Mouse (Mus musculus) midbrain, embryonic 11.5 days (tissue): ENCODE data around the gene Agpat2. TPM values are rescaled to one million over a fixed set of nuclear protein-coding genes. Genes with fewer than 3 reads are reported as not detected.

Experiments
- ATAC-seq: fragments of 200-750 bp; cut with Nextera tagmentation; 2 replicates; pipeline ENCODE4 v1.8.0; 2017; ENCODE audit warnings: moderate TSS enrichment, moderate library complexity; ENCODE audit not compliant: low FRiP score
- DNase-seq: peaks from one replicate; pipeline ENCODE4 v3.0.0; 2015; ENCODE audit warnings: low spot score; ENCODE audit errors: missing footprints
- H3K27ac ChIP-seq: fragments of 300-500 bp; sonication (generic); 2 replicates; pipeline ENCODE4 v1.5.1; 2014; ENCODE audit warnings: low read depth, low read length
- H3K27me3 ChIP-seq: fragments of 300-500 bp; sonication (generic); 2 replicates; pipeline ENCODE4 v1.6.1; 2014; ENCODE audit warnings: mild to moderate bottlenecking, low read length, moderate library complexity, mixed read lengths; ENCODE audit not compliant: control insufficient read depth, insufficient read depth
- H3K36me3 ChIP-seq: fragments of 300-500 bp; sonication (generic); 2 replicates; pipeline ENCODE4 v1.6.1; 2014; ENCODE audit warnings: mild to moderate bottlenecking, low read length, moderate library complexity, mixed read lengths; ENCODE audit not compliant: control insufficient read depth, insufficient read depth
- H3K4me1 ChIP-seq: fragments of 300-500 bp; sonication (generic); 2 replicates; pipeline ENCODE4 v1.6.1; 2014; ENCODE audit warnings: low read length; ENCODE audit not compliant: control insufficient read depth, insufficient read depth
- H3K4me2 ChIP-seq: fragments of 300-500 bp; sonication (generic); 2 replicates; pipeline ENCODE4 v1.6.1; 2014; ENCODE audit warnings: mild to moderate bottlenecking, moderate library complexity
- H3K4me3 ChIP-seq: fragments of 300-500 bp; sonication (generic); 2 replicates; pipeline ENCODE4 v1.5.1; 2014; ENCODE audit warnings: low read depth, low read length
- H3K9ac ChIP-seq: fragments of 300-500 bp; sonication (generic); 2 replicates; pipeline ENCODE4 v1.6.1; 2014; ENCODE audit warnings: low read length
- H3K9me3 ChIP-seq: fragments of 300-500 bp; sonication (generic); 2 replicates; pipeline ENCODE4 v1.6.1; 2016; ENCODE audit warnings: low read length; ENCODE audit not compliant: control insufficient read depth
- WGBS: fragments of 180-500 bp; shearing (Covaris S2); extraction: QIAGEN DNeasy Blood & Tissue Kit; methylation state at CpG from one replicate; pipeline ENCODE4 v1.1.7; 2014; 5-methylcytosine and 5-hydroxymethylcytosine counted together
- microRNA counts: library from miRNA; unstranded; fragments of <30 nt; microRNA quantifications from one replicate; lab custom pipeline; 2015
- microRNA-seq: library from miRNA; unstranded; fragments of <30 nt; microRNA quantifications from one replicate; pipeline ENCODE4, GENCODE M21; 2017
- polyA plus RNA-seq: library from polyadenylated mRNA; unstranded; fragments of >200 nt; fragmentation: Nextera tagmentation; extraction: Ambion mirVana; gene quantifications from 2 replicates; pipeline ENCODE4 v1.2.1, GENCODE M21; 2014

Gene Agpat2
- polyA plus RNA-seq, 1 experiment from 2014 or later = 8.2 TPM

- H3K36me3 ChIP-seq = no peaks in the 10 kb centered on the region
- H3K4me3 ChIP-seq = no peak overlapping the region
- H3K9me3 ChIP-seq = no peaks in the 10 kb centered on the region
- H3K27ac ChIP-seq = no peak overlapping the region
- H3K4me2 ChIP-seq = no peak overlapping the region
- no peak overlapping the region for H3K9ac ChIP-seq
- WGBS = 91% methylated on average over 10 of the region's 10 CpGs
- H3K27me3 ChIP-seq = no peaks in the 10 kb centered on the region
- ATAC-seq (no peak), DNase-seq (no peak)
- peaks cover 8% of the 10 kb centered on the region for H3K4me1 ChIP-seq
Measured at GRCm38 (mm10) chr2:26549801-26550200, 54.4 kb downstream of the Agpat2 start.

GRCm38 (mm10) chr2:26547481-26547880 lies 56.7 kb downstream of the Agpat2 start:
- Histone ChIP-seq H3K4me3 (no peak overlapping the region), H3K9me3 (no peaks in the 10 kb centered on the region), H3K9ac (peak overlapping the region; percentile 30; the same call in 1 of the 2 replicates), H3K4me1 (peaks cover 8% of the 10 kb centered on the region), H3K4me2 (no peak overlapping the region), H3K27ac (no peak overlapping the region), H3K27me3 (no peaks in the 10 kb centered on the region), H3K36me3 (no peaks in the 10 kb centered on the region)
- ATAC-seq (peak; percentile 50; the same call in 1 of the 2 replicates), DNase-seq (peak; percentile 85)
- 26% methylated on average over 2 of the region's 2 CpGs for WGBS

GRCm38 (mm10) chr2:26544265-26544664 lies 60.0 kb downstream of the Agpat2 start:
- Histone ChIP-seq H3K9ac (no peak overlapping the region), H3K36me3 (no peaks in the 10 kb centered on the region), H3K9me3 (no peaks in the 10 kb centered on the region), H3K4me1 (peaks cover 19% of the 10 kb centered on the region), H3K4me2 (no peak overlapping the region), H3K27ac (no peak overlapping the region), H3K4me3 (no peak overlapping the region), H3K27me3 (no peaks in the 10 kb centered on the region)
- no peak for DNase-seq
- WGBS = 69% methylated on average over 3 of the region's 3 CpGs
- no peak for ATAC-seq

- Histone ChIP-seq H3K27me3 (no peaks in the 10 kb centered on the region), H3K4me1 (peaks cover 19% of the 10 kb centered on the region), H3K4me2 (no peak overlapping the region), H3K9ac (no peak overlapping the region), H3K36me3 (no peaks in the 10 kb centered on the region), H3K9me3 (no peaks in the 10 kb centered on the region), H3K4me3 (no peak overlapping the region), H3K27ac (no peak overlapping the region)
- no peak for DNase-seq
- ATAC-seq = no peak
- 92% methylated on average over 8 of the region's 8 CpGs for WGBS
Measured at GRCm38 (mm10) chr2:26543768-26544167, 60.4 kb downstream of the Agpat2 start.

GRCm38 (mm10) chr2:26543155-26543554 lies 61.1 kb downstream of the Agpat2 start:
- Histone ChIP-seq H3K4me1 (peaks cover 19% of the 10 kb centered on the region), H3K9me3 (no peaks in the 10 kb centered on the region), H3K9ac (no peak overlapping the region), H3K36me3 (no peaks in the 10 kb centered on the region), H3K27ac (no peak overlapping the region), H3K4me3 (no peak overlapping the region), H3K27me3 (no peaks in the 10 kb centered on the region), H3K4me2 (no peak overlapping the region)
- ATAC-seq = no peak
- no peak for DNase-seq
- WGBS = 81% methylated on average over 4 of the region's 4 CpGs

MicroRNA genes within 50 kb of the gene (microRNA counts, 519-probe panel; counts per million panel counts)
- microRNA mmu-miR-126-3p (lab: Ali Mortazavi, UCI) (7,254 counts per million, percentile 94 among the panel's probes with 10 or more counts), microRNA mmu-miR-126-5p (lab: Ali Mortazavi, UCI) (5,066 counts per million, percentile 55 among the panel's probes with 10 or more counts)

Small RNAs within 50 kb of the gene (microRNA-seq; reads per million reads assigned to microRNA genes)
- gene Mir126a (0.57 reads per million), gene Mir126b (not detected)

Other genes starting within 250 kb of the Agpat2 start
- 0.99 and 1.1 TPM in 2 replicates for gene Card9, start 243.5 kb downstream of the Agpat2 start, polyA plus RNA-seq
- 22.3 and 22.5 TPM in 2 replicates for gene Snapc4, start 223.8 kb downstream of the Agpat2 start, polyA plus RNA-seq
- gene Entr1, start 215.1 kb downstream of the Agpat2 start, polyA plus RNA-seq = 115 and 119 TPM in 2 replicates
- 110 and 118 TPM in 2 replicates for gene Pmpca, start 215.1 kb downstream of the Agpat2 start, polyA plus RNA-seq
- gene Inpp5e, start 195.2 kb downstream of the Agpat2 start, polyA plus RNA-seq = 21.5 and 23.3 TPM in 2 replicates
- gene Sec16a, start 159.2 kb downstream of the Agpat2 start, polyA plus RNA-seq = 28.2 and 29.8 TPM in 2 replicates
- gene Notch1, start 87.8 kb downstream of the Agpat2 start, polyA plus RNA-seq = 40.8 and 47.5 TPM in 2 replicates
- gene Egfl7, start 24.4 kb downstream of the Agpat2 start, polyA plus RNA-seq = 52.6 and 58.3 TPM in 2 replicates
- not detected in 2 replicates for gene Gm20532, start 17.8 kb downstream of the Agpat2 start, polyA plus RNA-seq
- 42.9 and 47.4 TPM in 2 replicates for gene Fam69b, start 24.0 kb upstream of the Agpat2 start, polyA plus RNA-seq
- not detected in 2 replicates for gene Lcn4, start 66.9 kb upstream of the Agpat2 start, polyA plus RNA-seq